Mouse (Mus musculus) forebrain, embryonic 13.5 days (tissue): Measurements from ENCODE around the gene Fbxw26. TPM values are rescaled to one million over a fixed set of nuclear protein-coding genes. Genes with fewer than 3 reads are reported as not detected.
"Not testable (repeated sequence)": the region's sequence is repeated elsewhere in the genome, so short reads cannot be mapped to it uniquely, and the experiment has no call there.

Experiments
- ATAC-seq: fragments of 200-750 bp; cut with Nextera tagmentation; 2 replicates; pipeline ENCODE4 v1.8.0; 2017
- H3K27ac ChIP-seq: fragments of 300-500 bp; sonication (generic); 2 replicates; pipeline ENCODE4 v1.5.1; 2015; ENCODE audit warnings: inconsistent platforms, mild to moderate bottlenecking, moderate library complexity
- H3K27me3 ChIP-seq: fragments of 300-500 bp; sonication (generic); 2 replicates; pipeline ENCODE4 v1.6.1; 2015; ENCODE audit warnings: mild to moderate bottlenecking, inconsistent platforms
- H3K36me3 ChIP-seq: fragments of 300-500 bp; sonication (generic); 2 replicates; pipeline ENCODE4 v1.6.1; 2015; ENCODE audit warnings: mild to moderate bottlenecking, inconsistent platforms; ENCODE audit not compliant: poor library complexity, severe bottlenecking
- H3K4me1 ChIP-seq: fragments of 300-500 bp; sonication (generic); 2 replicates; pipeline ENCODE4 v1.6.1; 2015; ENCODE audit warnings: inconsistent platforms
- H3K4me2 ChIP-seq: fragments of 300-500 bp; sonication (generic); 2 replicates; pipeline ENCODE4 v1.6.1; 2015; ENCODE audit warnings: inconsistent platforms, mild to moderate bottlenecking, moderate library complexity
- H3K4me3 ChIP-seq: fragments of 300-500 bp; sonication (generic); 2 replicates; pipeline ENCODE4 v1.5.1; 2015; ENCODE audit warnings: mild to moderate bottlenecking, inconsistent platforms
- H3K9ac ChIP-seq: fragments of 300-500 bp; sonication (generic); 2 replicates; pipeline ENCODE4 v1.6.1; 2015; ENCODE audit warnings: mild to moderate bottlenecking, inconsistent platforms
- H3K9me3 ChIP-seq: fragments of 300-500 bp; sonication (generic); replicated peaks from 2 replicates; pipeline ENCODE4 v1.6.1; 2016; ENCODE audit warnings: inconsistent platforms
- WGBS: fragments of 180-500 bp; shearing (Covaris S2); methylation state at CpG from one replicate; pipeline ENCODE4 v1.1.7; 2015; 5-methylcytosine and 5-hydroxymethylcytosine counted together
- polyA plus RNA-seq: library from polyadenylated mRNA; unstranded; fragments of >200 nt; fragmentation: Nextera tagmentation; extraction: Ambion mirVana; gene quantifications from 2 replicates; pipeline ENCODE4 v1.2.1, GENCODE M21; 2015

Fbxw26 gene
- not detected in 2 replicates for polyA plus RNA-seq

- ATAC-seq, H3K4me2 ChIP-seq, H3K27me3 ChIP-seq, H3K27ac ChIP-seq, H3K36me3 ChIP-seq, H3K9me3 ChIP-seq, H3K9ac ChIP-seq, H3K4me1 ChIP-seq, H3K4me3 ChIP-seq: not testable (repeated sequence)
- 88% methylated on average over 3 of the region's 3 CpGs for WGBS
Measured at GRCm38 (mm10) chr9:109745989-109746388, at the start of gene Fbxw26. Gene Fbxw26 (minus strand): TSS chr9:109746089.

- Histone ChIP-seq H3K4me2 (no peak overlapping the region), H3K9me3 (no peaks in the 10 kb centered on the region), H3K27me3 (no peaks in the 10 kb centered on the region), H3K36me3 (no peaks in the 10 kb centered on the region), H3K4me3 (no peak overlapping the region), H3K9ac (no peak overlapping the region), H3K27ac (no peak overlapping the region), H3K4me1 (no peaks in the 10 kb centered on the region)
- WGBS = 74% methylated on average over 2 of the region's 2 CpGs
- no peak for ATAC-seq
Measured at GRCm38 (mm10) chr9:109795221-109795620, 49.3 kb upstream of the Fbxw26 start.

- not testable (repeated sequence) for H3K36me3 ChIP-seq, H3K4me3 ChIP-seq, H3K27ac ChIP-seq, H3K9me3 ChIP-seq, ATAC-seq, H3K4me1 ChIP-seq, H3K4me2 ChIP-seq, H3K9ac ChIP-seq, H3K27me3 ChIP-seq
- 87% methylated on average over 4 of the region's 4 CpGs for WGBS
Measured at GRCm38 (mm10) chr9:109790570-109790969, 44.7 kb upstream of the Fbxw26 start, which contains the start of gene Fbxw27. Gene Fbxw27 (minus strand): TSS chr9:109790670.

- not testable (repeated sequence) for ATAC-seq, H3K27ac ChIP-seq, H3K36me3 ChIP-seq, H3K4me3 ChIP-seq, H3K4me2 ChIP-seq, H3K4me1 ChIP-seq, H3K27me3 ChIP-seq, H3K9me3 ChIP-seq, H3K9ac ChIP-seq
- WGBS = 74% methylated on average over 1 of the region's 1 CpGs
Measured at GRCm38 (mm10) chr9:109766841-109767240, 21.0 kb upstream of the Fbxw26 start.

- ATAC-seq, H3K27ac ChIP-seq, H3K4me1 ChIP-seq, H3K36me3 ChIP-seq, H3K27me3 ChIP-seq, H3K9ac ChIP-seq, H3K9me3 ChIP-seq, H3K4me2 ChIP-seq, H3K4me3 ChIP-seq: not testable (repeated sequence)
- 80% methylated on average over 4 of the region's 4 CpGs for WGBS
Measured at GRCm38 (mm10) chr9:109702600-109702999, 43.3 kb downstream of the Fbxw26 start, which contains the start of gene Fbxw18. Gene Fbxw18 (minus strand): TSS chr9:109702700.

- H3K9ac ChIP-seq = no peak overlapping the region
- H3K4me3 ChIP-seq = no peak overlapping the region
- H3K27me3 ChIP-seq = no peaks in the 10 kb centered on the region
- no peak for ATAC-seq
- H3K36me3 ChIP-seq = no peaks in the 10 kb centered on the region
- no peak overlapping the region for H3K27ac ChIP-seq
- no peaks in the 10 kb centered on the region for H3K4me1 ChIP-seq
- H3K9me3 ChIP-seq = no peaks in the 10 kb centered on the region
- 11% methylated on average over 1 of the region's 1 CpGs for WGBS
- H3K4me2 ChIP-seq = no peak overlapping the region
Measured at GRCm38 (mm10) chr9:109685299-109685698, 60.6 kb downstream of the Fbxw26 start.

Other genes starting within 250 kb of the Fbxw26 start
- not detected in 2 replicates for gene Fbxw15, start 177.8 kb downstream of the Fbxw26 start, polyA plus RNA-seq
- gene Fbxw24, start 120.0 kb downstream of the Fbxw26 start, polyA plus RNA-seq = not detected in 2 replicates
- not detected in 2 replicates for gene Fbxw25, start 81.4 kb downstream of the Fbxw26 start, polyA plus RNA-seq
- gene Fbxw18, start 43.4 kb downstream of the Fbxw26 start, polyA plus RNA-seq = not detected in 2 replicates
- gene Fbxw27, start 44.6 kb upstream of the Fbxw26 start, polyA plus RNA-seq = not detected in 2 replicates
- not detected in 2 replicates for gene Spink8, start 66.2 kb upstream of the Fbxw26 start, polyA plus RNA-seq
- gene Nme6, start 86.7 kb upstream of the Fbxw26 start, polyA plus RNA-seq = 76.4 and 80.2 TPM in 2 replicates
- gene Camp, start 103.5 kb upstream of the Fbxw26 start, polyA plus RNA-seq = 0.33 and 0.45 TPM in 2 replicates
- 26.1 and 28.5 TPM in 2 replicates for gene Cdc25a, start 129.5 kb upstream of the Fbxw26 start, polyA plus RNA-seq
- gene Map4, start 185.4 kb upstream of the Fbxw26 start, polyA plus RNA-seq = 81.7 and 90.6 TPM in 2 replicates